Mouse (Mus musculus) hindbrain, embryonic 14.5 days (tissue): Measurements from ENCODE around the gene Atxn1. TPM values are rescaled to one million over a fixed set of nuclear protein-coding genes. Genes with fewer than 3 reads are reported as not detected.

Experiments
- ATAC-seq: fragments of 200-750 bp; cut with Nextera tagmentation; 2 replicates; pipeline ENCODE4 v1.8.0; 2017; ENCODE audit warnings: moderate number of reproducible peaks, mild to moderate bottlenecking, moderate TSS enrichment, moderate library complexity; ENCODE audit not compliant: low FRiP score
- DNase-seq: peaks from one replicate; pipeline ENCODE4 v3.0.0-alpha.2; 2015; ENCODE audit warnings: low spot score
- H3K27ac ChIP-seq: fragments of 300-500 bp; sonication (generic); 2 replicates; pipeline ENCODE4 v1.5.1; 2014; ENCODE audit warnings: mild to moderate bottlenecking, moderate library complexity
- H3K27me3 ChIP-seq: fragments of 300-500 bp; sonication (generic); 2 replicates; pipeline ENCODE4 v1.6.1; 2014; ENCODE audit warnings: mild to moderate bottlenecking, low read length, mixed read lengths; ENCODE audit not compliant: control insufficient read depth, insufficient read depth
- H3K36me3 ChIP-seq: fragments of 300-500 bp; sonication (generic); replicated peaks from 2 replicates; pipeline ENCODE4 v1.6.1; 2014; ENCODE audit not compliant: control insufficient read depth, insufficient read depth
- H3K4me1 ChIP-seq: fragments of 300-500 bp; sonication (generic); replicated peaks from 2 replicates; pipeline ENCODE4 v1.6.1; 2014; ENCODE audit warnings: antibody characterized with exemption, low read length, mixed read lengths; ENCODE audit not compliant: control insufficient read depth, insufficient read depth
- H3K4me2 ChIP-seq: fragments of 300-500 bp; sonication (generic); replicated peaks from 2 replicates; pipeline ENCODE4 v1.6.1; 2014; ENCODE audit warnings: mild to moderate bottlenecking, moderate library complexity
- H3K4me3 ChIP-seq: fragments of 300-500 bp; sonication (generic); replicated peaks from 2 replicates; pipeline ENCODE4 v1.5.1; 2014; ENCODE audit warnings: mild to moderate bottlenecking, low read length
- H3K9ac ChIP-seq: fragments of 300-500 bp; sonication (generic); 2 replicates; pipeline ENCODE4 v1.6.1; 2014
- H3K9me3 ChIP-seq: fragments of 300-500 bp; sonication (generic); 2 replicates; pipeline ENCODE4 v1.6.1; 2016; ENCODE audit warnings: low read length; ENCODE audit not compliant: control insufficient read depth
- WGBS: fragments of 180-500 bp; shearing (Covaris S2); extraction: QIAGEN DNeasy Blood & Tissue Kit; methylation state at CpG from one replicate; pipeline ENCODE4 v1.1.7; 2014; 5-methylcytosine and 5-hydroxymethylcytosine counted together
- polyA plus RNA-seq: library from polyadenylated mRNA; unstranded; fragments of >200 nt; fragmentation: Nextera tagmentation; extraction: Ambion mirVana; gene quantifications from 2 replicates; pipeline ENCODE4 v1.2.1, GENCODE M21; 2014

Gene Atxn1
- polyA plus RNA-seq, 1 experiment from 2014 or later, result 8.1 TPM

- H3K27me3 ChIP-seq, result peaks cover 4% of the 10 kb centered on the region; the same call in 1 of the 2 replicates
- DNase-seq (no peak), ATAC-seq (no peak)
- 79% methylated on average over 12 of the region's 12 CpGs for WGBS
- H3K9me3 ChIP-seq, result no peaks in the 10 kb centered on the region
- H3K27ac ChIP-seq, result no peak overlapping the region
- peaks cover 33% of the 10 kb centered on the region for H3K4me1 ChIP-seq
- no peak overlapping the region for H3K4me2 ChIP-seq
- H3K4me3 ChIP-seq, result no peak overlapping the region
- no peaks in the 10 kb centered on the region for H3K36me3 ChIP-seq
- no peak overlapping the region for H3K9ac ChIP-seq
These were observed 451.5 kb downstream of the Atxn1 start for GRCm38 (mm10) chr13:45513009-45513984.

- Histone ChIP-seq H3K27ac (no peak overlapping the region), H3K4me2 (no peak overlapping the region), H3K9ac (no peak overlapping the region), H3K36me3 (no peaks in the 10 kb centered on the region), H3K27me3 (peaks cover 4% of the 10 kb centered on the region; the same call in 1 of the 2 replicates), H3K4me1 (peaks cover 33% of the 10 kb centered on the region), H3K4me3 (no peak overlapping the region), H3K9me3 (no peaks in the 10 kb centered on the region)
- no peak for ATAC-seq
- DNase-seq, result no peak
- 84% methylated on average over 8 of the region's 8 CpGs for WGBS
These were observed 452.3 kb downstream of the Atxn1 start for GRCm38 (mm10) chr13:45512531-45512930.

- Histone ChIP-seq H3K27me3 (peaks cover 4% of the 10 kb centered on the region; the same call in 1 of the 2 replicates), H3K4me3 (no peak overlapping the region), H3K36me3 (no peaks in the 10 kb centered on the region), H3K27ac (no peak overlapping the region), H3K4me2 (no peak overlapping the region), H3K9me3 (no peaks in the 10 kb centered on the region), H3K9ac (no peak overlapping the region), H3K4me1 (peaks cover 27% of the 10 kb centered on the region)
- no peak for ATAC-seq
- no peak for DNase-seq
- WGBS, result 89% methylated on average over 6 of the region's 6 CpGs
These were observed 452.9 kb downstream of the Atxn1 start for GRCm38 (mm10) chr13:45511706-45512435.

- no peak overlapping the region for H3K4me3 ChIP-seq
- H3K4me2 ChIP-seq, result no peak overlapping the region
- 64% methylated on average over 6 of the region's 6 CpGs for WGBS
- DNase-seq, result no peak
- H3K9ac ChIP-seq, result no peak overlapping the region
- ATAC-seq, result no peak
- peaks cover 8% of the 10 kb centered on the region; the same call in 1 of the 2 replicates for H3K4me1 ChIP-seq
- no peaks in the 10 kb centered on the region for H3K36me3 ChIP-seq
- no peaks in the 10 kb centered on the region for H3K9me3 ChIP-seq
- no peak overlapping the region for H3K27ac ChIP-seq
- peaks cover 4% of the 10 kb centered on the region; the same call in 1 of the 2 replicates for H3K27me3 ChIP-seq
These were observed 455.4 kb downstream of the Atxn1 start for GRCm38 (mm10) chr13:45509366-45509765.

GRCm38 (mm10) chr13:45508495-45508894 lies 456.3 kb downstream of the Atxn1 start:
- peak; percentile 52; the same call in 1 of the 2 replicates for ATAC-seq
- H3K27ac ChIP-seq, result no peak overlapping the region
- peak; percentile 60 for DNase-seq
- WGBS, result 5% methylated on average over 8 of the region's 8 CpGs
- no peaks in the 10 kb centered on the region for H3K36me3 ChIP-seq
- peaks cover 4% of the 10 kb centered on the region; the same call in 1 of the 2 replicates for H3K27me3 ChIP-seq
- peak overlapping the region; percentile 98 for H3K4me2 ChIP-seq
- peaks cover 8% of the 10 kb centered on the region; the same call in 1 of the 2 replicates for H3K4me1 ChIP-seq
- H3K9me3 ChIP-seq, result no peaks in the 10 kb centered on the region
- H3K4me3 ChIP-seq, result peak overlapping the region; percentile 64
- peak overlapping the region; percentile 76 for H3K9ac ChIP-seq

- Histone ChIP-seq H3K4me3 (peak within 1 kb of the TSS; percentile 64), H3K9me3 (no peaks in the 10 kb centered on the region)
These were observed 457.3 kb downstream of the Atxn1 start, which contains the start of gene Gmpr for GRCm38 (mm10) chr13:45507274-45508229. Gene Gmpr (plus strand): TSS chr13:45507444.

GRCm38 (mm10) chr13:45505546-45505945 lies 459.3 kb downstream of the Atxn1 start:
- no peak overlapping the region for H3K27ac ChIP-seq
- no peak overlapping the region for H3K9ac ChIP-seq
- no peaks in the 10 kb centered on the region for H3K36me3 ChIP-seq
- no peaks in the 10 kb centered on the region for H3K9me3 ChIP-seq
- 89% methylated on average over 3 of the region's 3 CpGs for WGBS
- peaks cover 4% of the 10 kb centered on the region; the same call in 1 of the 2 replicates for H3K27me3 ChIP-seq
- peaks cover 8% of the 10 kb centered on the region; the same call in 1 of the 2 replicates for H3K4me1 ChIP-seq
- H3K4me2 ChIP-seq, result no peak overlapping the region
- ATAC-seq, result no peak
- no peak for DNase-seq
- H3K4me3 ChIP-seq, result no peak overlapping the region

More at GRCm38 (mm10) chr13:45507274-45508229, 457.3 kb downstream of the Atxn1 start, which contains the start of gene Gmpr:
- ATAC-seq, result peak; percentile 87
- Histone ChIP-seq H3K4me1 (peaks cover 8% of the 10 kb centered on the region; the same call in 1 of the 2 replicates), H3K27me3 (peaks cover 4% of the 10 kb centered on the region; the same call in 1 of the 2 replicates), H3K27ac (peak within 1 kb of the TSS; percentile 59), H3K9ac (peak within 1 kb of the TSS; percentile 76), H3K4me2 (peak within 1 kb of the TSS; percentile 98), H3K36me3 (no peaks in the 10 kb centered on the region)
- peak; percentile 76 for DNase-seq
- WGBS, result under 1% methylated on average over 63 of the region's 63 CpGs

GRCm38 (mm10) chr13:45502791-45503190 lies 462.0 kb downstream of the Atxn1 start:
- no peak for DNase-seq

More at GRCm38 (mm10) chr13:45502791-45503190, 462.0 kb downstream of the Atxn1 start:
- Histone ChIP-seq H3K9ac (no peak overlapping the region), H3K4me3 (no peak overlapping the region), H3K4me1 (no peaks in the 10 kb centered on the region), H3K27me3 (no peaks in the 10 kb centered on the region), H3K36me3 (no peaks in the 10 kb centered on the region), H3K4me2 (no peak overlapping the region), H3K27ac (no peak overlapping the region), H3K9me3 (peaks cover 5% of the 10 kb centered on the region; the same call in 1 of the 2 replicates)
- 91% methylated on average over 5 of the region's 5 CpGs for whole genome bisulfite sequencing
- ATAC-seq, result no peak
